Mouse (Mus musculus) E14TG2a.4 (cell line): Measurements from ENCODE around the gene Zfp872.
A peak's percentile ranks its signal among the peaks of the same experiment; 100 is the strongest.

Experiments
- H3K27me3 ChIP-seq: 2 replicates; pipeline ENCODE4 v1.6.1; 2014; ENCODE audit warnings: low read length, control low read depth; ENCODE audit not compliant: insufficient read depth
- H3K36me3 ChIP-seq: 2 replicates; pipeline ENCODE4 v1.6.1; 2014; ENCODE audit warnings: low read length, control low read depth; ENCODE audit not compliant: insufficient read depth
- H3K4me1 ChIP-seq: replicated peaks from 2 replicates; pipeline ENCODE4 v1.6.1; 2014; ENCODE audit warnings: low read depth, low read length, control low read depth
- H3K4me3 ChIP-seq: replicated peaks from 2 replicates; pipeline ENCODE4 v1.5.1; 2014; ENCODE audit warnings: mild to moderate bottlenecking, low read length
- H3K9me3 ChIP-seq: 2 replicates; pipeline ENCODE4 v1.6.1; 2014; ENCODE audit warnings: low read length, control low read depth
- CTCF ChIP-seq: conservative IDR thresholded peaks from 2 replicates; pipeline ENCODE4 v1.5.1; 2014; ENCODE audit warnings: low read length
- NANOG ChIP-seq: IDR thresholded peaks from 2 replicates; pipeline ENCODE4 v1.6.1; 2014; ENCODE audit warnings: borderline replicate concordance, low read length, mixed read lengths
- POU5F1 ChIP-seq: IDR thresholded peaks from 2 replicates; pipeline ENCODE4 v1.6.1; 2014; ENCODE audit warnings: low read length, borderline replicate concordance

The Zfp872 gene

DNA sequence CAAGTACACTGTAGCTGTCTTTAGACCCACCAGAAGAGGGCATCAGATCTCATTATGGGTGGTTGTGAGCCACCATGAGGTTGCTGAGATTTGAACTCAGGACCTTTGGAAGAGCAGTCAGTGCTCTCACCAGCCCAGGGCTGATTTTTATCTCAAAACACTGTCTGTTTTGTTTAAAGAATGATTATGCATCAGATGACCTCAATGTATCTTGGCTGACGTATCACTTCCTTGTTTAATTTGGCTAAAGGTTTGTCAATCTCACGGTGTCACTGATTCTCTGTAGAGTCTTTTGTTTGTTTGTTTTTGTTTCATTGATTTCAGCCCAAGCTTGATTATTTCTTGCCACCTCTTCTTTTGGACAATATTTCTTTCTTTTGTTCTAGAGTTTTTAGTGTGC lies 36.9 kb upstream of the Zfp872 start:
- Histone ChIP-seq H3K4me3 (no peak overlapping the region), H3K36me3 (no peaks in the 10 kb centered on the region), H3K27me3 (peaks cover 7% of the 10 kb centered on the region; the same call in 1 of the 2 replicates), H3K4me1 (peaks cover 29% of the 10 kb centered on the region), H3K9me3 (no peaks in the 10 kb centered on the region)
- TF ChIP-seq CTCF = no peak
- TF ChIP-seq NANOG = no peak
- TF ChIP-seq POU5F1 = no peak

GRCm38 (mm10) chr9:22153810-22154209 lies 34.1 kb upstream of the Zfp872 start:
- Histone ChIP-seq H3K4me1 (peaks cover 48% of the 10 kb centered on the region), H3K9me3 (no peaks in the 10 kb centered on the region), H3K36me3 (peaks cover 10% of the 10 kb centered on the region), H3K27me3 (peaks cover 23% of the 10 kb centered on the region), H3K4me3 (no peak overlapping the region)
- TF ChIP-seq POU5F1 (no peak), CTCF (peak; percentile 52)

DNA sequence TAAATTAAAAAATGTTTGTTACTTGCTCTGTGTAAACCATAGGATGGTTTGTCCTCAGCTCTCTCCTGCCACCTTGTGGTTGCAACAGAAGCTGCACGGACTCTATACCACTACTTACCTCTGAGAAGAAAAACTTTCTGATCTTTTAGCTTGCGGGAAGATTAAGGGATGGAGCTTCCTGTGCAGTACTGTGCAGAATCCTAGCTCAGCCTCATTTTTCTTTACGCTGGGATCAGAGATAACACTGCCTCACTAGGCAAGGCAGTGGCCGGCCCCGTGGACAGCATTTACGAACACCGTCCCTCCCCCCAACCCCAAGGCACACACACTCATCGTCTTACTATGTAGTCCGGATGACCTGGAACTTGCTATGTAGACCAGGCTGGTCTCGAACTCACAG lies 32.3 kb upstream of the Zfp872 start:
- Histone ChIP-seq H3K4me1 (peaks cover 39% of the 10 kb centered on the region), H3K9me3 (peaks cover under 1% of the 10 kb centered on the region), H3K27me3 (peaks cover 24% of the 10 kb centered on the region), H3K36me3 (peaks cover 11% of the 10 kb centered on the region), H3K4me3 (peak overlapping the region; percentile 88; the same call in 1 of the 2 replicates)
- TF ChIP-seq POU5F1 = no peak
- peak; percentile 89 for TF ChIP-seq CTCF
- TF ChIP-seq NANOG = no peak

GRCm38 (mm10) chr9:22156497-22157245 lies 31.2 kb upstream of the Zfp872 start, which contains the start of gene Pigyl:
TSS of gene Pigyl (plus strand) at chr9:22156846.
- TF ChIP-seq POU5F1 = no peak
- no peak for TF ChIP-seq NANOG
- TF ChIP-seq CTCF = no peak

GRCm38 (mm10) chr9:22157516-22158265 lies 30.2 kb upstream of the Zfp872 start:
- peaks cover 55% of the 10 kb centered on the region for H3K4me1 ChIP-seq
- peaks cover 20% of the 10 kb centered on the region for H3K27me3 ChIP-seq
- H3K4me3 ChIP-seq = peak overlapping the region; percentile 88
- no peak for TF ChIP-seq NANOG
- no peak for TF ChIP-seq POU5F1
- TF ChIP-seq CTCF = no peak
- peaks cover 11% of the 10 kb centered on the region for H3K36me3 ChIP-seq
- H3K9me3 ChIP-seq = peaks cover 17% of the 10 kb centered on the region

More at GRCm38 (mm10) chr9:22156497-22157245, 31.2 kb upstream of the Zfp872 start, which contains the start of gene Pigyl:
- Histone ChIP-seq H3K36me3 (peaks cover 11% of the 10 kb centered on the region), H3K9me3 (peaks cover 11% of the 10 kb centered on the region), H3K4me3 (peak within 1 kb of the TSS; percentile 88), H3K27me3 (peaks cover 24% of the 10 kb centered on the region), H3K4me1 (peaks cover 48% of the 10 kb centered on the region)

- H3K36me3 ChIP-seq = peaks cover 11% of the 10 kb centered on the region
- H3K27me3 ChIP-seq = peaks cover 34% of the 10 kb centered on the region
- TF ChIP-seq NANOG (no peak), CTCF (no peak), POU5F1 (no peak)
- peaks cover 70% of the 10 kb centered on the region for H3K4me1 ChIP-seq
- no peak overlapping the region for H3K4me3 ChIP-seq
- H3K9me3 ChIP-seq = peaks cover 17% of the 10 kb centered on the region
These were observed 26.6 kb upstream of the Zfp872 start for GRCm38 (mm10) chr9:22161299-22161698.

DNA sequence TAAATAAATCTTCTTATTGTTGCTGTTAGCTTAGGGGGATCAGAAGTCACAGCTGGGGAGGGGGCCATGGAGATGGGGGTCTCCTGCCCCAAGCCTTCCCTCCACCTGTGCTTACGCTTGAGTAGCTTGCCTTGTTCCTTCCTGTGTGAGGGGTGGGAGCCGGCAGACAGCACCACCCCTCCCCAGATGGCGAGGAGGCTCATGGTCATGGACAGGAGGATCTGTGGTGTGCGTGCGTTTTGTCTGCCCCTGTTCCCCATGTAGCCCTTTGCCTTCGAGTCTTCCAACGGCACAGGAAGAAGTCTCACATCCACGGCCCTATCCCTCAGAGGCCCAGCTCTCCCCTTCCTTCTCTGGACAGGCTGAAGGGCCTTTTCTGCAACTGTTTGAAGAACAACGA lies 25.6 kb upstream of the Zfp872 start:
- Histone ChIP-seq H3K4me1 (peaks cover 70% of the 10 kb centered on the region), H3K4me3 (no peak overlapping the region)

DNA sequence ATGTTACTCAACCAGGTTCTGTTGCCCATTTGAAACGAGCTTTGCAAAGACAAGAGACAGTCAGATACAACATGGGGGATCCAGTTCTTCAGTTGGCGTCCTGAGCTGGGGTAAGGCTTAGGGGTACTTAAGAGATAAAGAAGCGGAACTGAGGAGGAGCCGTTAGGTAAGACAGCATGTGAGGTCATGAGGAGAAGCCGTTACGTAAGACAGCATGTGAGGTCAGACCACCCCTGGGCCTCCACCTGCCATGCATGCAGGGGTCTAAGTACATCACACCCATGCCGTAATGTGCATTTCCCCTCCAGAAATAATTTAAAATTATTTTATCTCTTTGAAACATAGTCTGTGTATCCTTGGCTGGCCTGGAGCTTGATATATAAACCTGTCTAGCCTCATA lies 25.0 kb upstream of the Zfp872 start:
- no peak for TF ChIP-seq NANOG
- no peak for TF ChIP-seq CTCF
- TF ChIP-seq POU5F1 = no peak
- H3K4me3 ChIP-seq = no peak overlapping the region
- peaks cover 64% of the 10 kb centered on the region for H3K4me1 ChIP-seq
- peaks cover 10% of the 10 kb centered on the region for H3K36me3 ChIP-seq
- peaks cover 27% of the 10 kb centered on the region for H3K27me3 ChIP-seq
- H3K9me3 ChIP-seq = peaks cover 31% of the 10 kb centered on the region

More for the DNA sequence above, 25.6 kb upstream of the Zfp872 start:
- TF ChIP-seq POU5F1 (no peak), CTCF (no peak), NANOG (no peak)
- Histone ChIP-seq H3K27me3 (peaks cover 33% of the 10 kb centered on the region), H3K36me3 (peaks cover 11% of the 10 kb centered on the region), H3K9me3 (peaks cover 25% of the 10 kb centered on the region)

GRCm38 (mm10) chr9:22164711-22165668 lies 22.9 kb upstream of the Zfp872 start:
- Histone ChIP-seq H3K36me3 (no peaks in the 10 kb centered on the region), H3K27me3 (peaks cover 17% of the 10 kb centered on the region), H3K4me3 (peak overlapping the region; percentile 84), H3K4me1 (peaks cover 54% of the 10 kb centered on the region), H3K9me3 (peaks cover 31% of the 10 kb centered on the region)
- TF ChIP-seq CTCF (no peak), NANOG (no peak), POU5F1 (no peak)
